Mouse (Mus musculus) spleen, adult 2 months (tissue): ENCODE measurements around the gene Fa2h.

Experiments
- CTCF ChIP-seq: fragments of 200-500 bp; IDR thresholded peaks from 2 replicates; pipeline ENCODE4 v1.5.1; 2011; ENCODE audit warnings: mild to moderate bottlenecking, inconsistent platforms; ENCODE audit not compliant: insufficient read depth, insufficient read length, insufficient replicate concordance; ENCODE audit errors: extremely low read depth
- POLR2A ChIP-seq: fragments of 200-500 bp; IDR thresholded peaks from 2 replicates; pipeline ENCODE4 v1.6.1; 2011; ENCODE audit warnings: low read depth, low read length, inconsistent platforms

GRCm38 (mm10) chr8:111389581-111389980 lies 4.0 kb downstream of the Fa2h start:
- TF ChIP-seq CTCF (no peak), POLR2A (no peak)
